Mouse (Mus musculus) heart, postnatal 0 days (tissue): ENCODE results near the gene Chd8.

Experiments
- CTCF ChIP-seq: IDR thresholded peaks from 2 replicates; pipeline ENCODE4 v1.5.1; 2016; ENCODE audit warnings: antibody characterized with exemption, control low read depth, low read depth
- EP300 ChIP-seq: IDR thresholded peaks from 2 replicates; pipeline ENCODE4 v1.6.1; 2016; ENCODE audit warnings: antibody characterized with exemption, low read depth

DNA sequence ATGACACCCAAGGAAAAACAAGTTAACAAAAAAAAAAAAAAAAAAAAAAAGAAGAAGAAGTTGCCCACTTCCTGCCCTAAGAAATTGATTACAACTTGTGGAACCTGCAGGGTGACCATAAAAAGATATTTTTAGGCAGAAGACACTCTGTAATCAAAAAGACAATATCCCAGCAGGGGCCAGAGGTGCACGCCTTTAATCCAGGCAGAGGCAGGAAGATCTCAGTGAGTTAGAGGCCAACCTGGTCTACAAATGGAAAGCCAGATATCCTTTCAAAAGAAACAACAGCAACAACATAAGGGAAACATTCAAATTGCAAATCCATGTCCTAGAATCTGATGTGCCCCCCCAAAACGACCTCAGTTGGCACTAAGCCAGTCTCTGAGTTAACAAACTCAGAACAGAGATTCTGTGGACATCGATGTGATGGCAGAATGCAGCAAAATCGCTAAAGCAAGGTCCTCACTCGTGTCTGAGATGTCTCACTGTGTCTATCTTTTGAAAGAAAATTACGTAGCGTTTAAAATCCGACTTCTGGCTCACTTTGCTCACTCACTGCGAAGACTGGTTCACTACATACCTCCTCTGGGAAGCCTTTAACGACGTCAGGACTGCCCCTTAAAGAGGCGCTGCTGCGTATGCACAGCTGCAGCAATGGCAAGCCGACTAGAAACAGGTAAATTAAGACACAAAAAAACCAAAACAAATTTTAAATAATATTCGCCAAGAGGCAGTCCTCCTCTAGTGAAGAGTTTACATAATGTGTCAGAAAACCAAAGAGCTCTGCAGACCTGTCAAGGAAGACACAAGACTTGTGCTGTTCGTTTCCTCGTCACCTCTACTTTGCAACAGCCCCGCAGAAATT lies 1.0 kb downstream of the Chd8 start:
- TF ChIP-seq CTCF (no peak), EP300 (no peak)
